Mouse (Mus musculus) MN1 (cell line): ENCODE measurements around the gene Dhps.
"Not testable (repeated sequence)": the region's sequence is repeated elsewhere in the genome, so short reads cannot be mapped to it uniquely, and the experiment has no call there.

Source experiments
- DNase-seq: peaks from one replicate; pipeline ENCODE4 v3.0.0-alpha.2; 2016; ENCODE audit warnings: low spot score

The Dhps gene

DNA sequence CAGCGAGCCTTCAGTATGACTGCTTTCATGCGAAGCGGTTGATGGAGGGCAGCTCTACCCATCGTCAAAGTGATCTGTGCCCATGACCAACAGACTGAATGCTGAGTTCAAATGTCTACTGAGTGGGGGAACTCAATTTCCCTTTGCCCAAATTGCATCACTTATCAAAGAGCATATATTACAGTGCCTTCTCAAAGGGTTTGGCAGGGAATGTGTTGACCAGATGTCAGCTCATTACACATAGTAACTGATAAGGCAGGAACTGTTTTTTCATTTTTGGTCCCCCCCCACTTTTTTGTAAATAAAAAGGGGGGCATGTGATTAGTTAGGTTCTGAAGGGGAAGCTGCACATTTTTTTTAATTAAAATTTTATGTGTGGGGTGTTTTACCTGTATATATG is 9.0 kb upstream of the Dhps start:
- no peak for DNase-seq

DNA sequence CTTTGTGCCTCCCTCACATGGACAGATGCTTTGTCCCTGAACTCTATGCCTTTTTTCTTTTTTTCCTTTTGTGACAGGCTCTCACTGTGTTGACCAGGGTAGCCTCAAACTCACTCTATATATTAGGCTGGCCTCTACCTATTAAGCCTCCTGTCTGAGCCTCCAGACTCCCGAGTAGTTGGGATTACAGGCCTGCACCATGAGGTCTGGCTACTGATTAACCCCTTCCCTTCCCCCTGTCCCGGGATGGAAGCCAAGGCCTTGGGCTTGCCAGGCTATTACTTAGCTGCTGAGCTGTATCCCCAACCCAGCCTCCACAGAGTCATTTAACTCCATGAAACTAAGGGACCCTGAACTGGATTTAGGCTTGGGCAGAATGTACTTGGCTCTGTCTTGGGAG is 6.3 kb upstream of the Dhps start:
- DNase-seq, result no peak

DNA sequence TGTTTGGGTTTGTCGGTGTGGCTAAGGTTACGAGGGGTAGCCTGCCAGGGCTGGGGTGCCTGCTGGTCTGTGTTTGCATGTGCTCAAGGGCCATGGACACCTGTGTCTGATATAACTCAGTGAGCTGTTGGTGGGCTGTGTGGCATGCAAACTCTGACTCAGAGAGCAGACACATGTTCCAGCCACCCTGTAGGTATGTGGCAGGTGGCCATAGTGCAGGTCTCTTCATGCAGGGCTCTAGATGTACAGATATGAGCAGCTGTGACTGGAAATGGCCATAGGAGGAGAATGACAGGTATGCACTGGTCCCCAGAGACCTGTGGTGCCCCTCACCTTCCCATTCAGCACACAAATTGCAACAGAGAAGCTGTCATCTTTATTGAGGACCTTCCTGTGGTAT is 4.4 kb upstream of the Dhps start:
- no peak for DNase-seq

DNA sequence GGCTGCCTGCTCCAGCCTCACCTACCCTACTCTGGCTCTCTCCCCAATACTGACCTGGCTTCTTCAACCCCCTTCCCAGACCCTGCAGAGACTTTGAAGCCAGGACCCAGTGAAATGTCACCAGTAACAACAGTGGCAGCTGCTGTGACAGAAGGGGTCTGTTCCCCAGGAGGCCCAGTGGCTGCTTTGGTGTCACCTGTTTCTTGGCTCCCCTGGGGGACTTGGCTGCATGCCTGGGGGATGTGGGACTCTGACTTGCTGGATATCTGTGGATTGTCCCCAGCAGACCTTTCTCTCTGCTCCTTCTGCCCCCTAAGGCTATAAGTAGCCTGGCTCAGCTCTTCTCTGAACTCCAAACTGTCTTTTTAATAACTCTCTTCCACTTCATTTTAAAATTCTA is 3.6 kb upstream of the Dhps start, which contains the start of gene Gm5741:
Gene Gm5741, minus strand, starts transcription at position 1 of the 400 bp plus-strand sequence.
- DNase-seq, result no peak

DNA sequence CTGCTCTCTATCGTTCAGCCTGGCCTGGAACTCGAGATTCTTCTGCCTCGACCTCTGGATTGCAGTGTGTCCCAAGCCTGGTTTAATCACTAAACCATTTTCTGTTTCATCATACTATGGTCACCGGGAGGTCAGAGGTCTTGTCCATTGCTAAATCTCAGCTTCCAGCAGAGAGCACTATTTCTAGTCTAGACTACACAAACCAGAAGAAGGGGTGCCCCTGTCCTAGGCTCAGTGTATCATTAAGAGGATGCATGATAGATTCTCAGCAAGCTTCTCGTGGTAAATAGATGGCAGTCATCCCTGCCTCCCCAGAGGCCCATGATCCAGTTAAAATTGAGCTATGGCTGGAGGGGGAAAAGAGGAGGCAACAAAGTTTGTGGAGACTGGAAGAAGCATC is 516 bp upstream of the Dhps start:
- DNase-seq, result peak; percentile 36

DNA sequence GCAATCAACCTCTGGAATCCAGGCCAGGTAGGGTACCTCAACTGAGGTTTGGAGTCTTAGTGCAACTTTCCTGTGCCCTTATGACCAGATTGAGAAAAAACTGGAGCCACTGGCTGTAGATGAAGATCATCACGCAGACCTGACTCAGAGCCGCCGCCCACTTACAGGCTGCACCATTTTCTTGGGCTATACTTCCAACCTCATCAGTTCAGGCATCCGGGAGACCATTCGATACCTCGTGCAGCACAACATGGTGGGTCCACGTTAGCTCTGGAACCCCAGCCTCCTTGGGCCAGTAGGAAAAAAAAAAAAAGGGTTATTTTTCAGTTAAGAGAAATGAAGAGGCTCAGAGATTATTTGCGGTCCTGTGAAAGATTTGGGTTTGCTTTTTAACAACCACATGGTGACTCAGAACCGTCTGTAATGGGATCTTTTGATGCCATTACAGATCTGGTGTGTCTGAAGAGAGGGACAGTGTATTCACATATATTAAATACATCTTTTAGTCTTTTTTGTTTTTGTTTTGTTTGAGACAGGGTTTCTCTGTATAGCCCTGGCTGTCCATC is 890 bp downstream of the Dhps start:
- DNase-seq, result no peak

DNA sequence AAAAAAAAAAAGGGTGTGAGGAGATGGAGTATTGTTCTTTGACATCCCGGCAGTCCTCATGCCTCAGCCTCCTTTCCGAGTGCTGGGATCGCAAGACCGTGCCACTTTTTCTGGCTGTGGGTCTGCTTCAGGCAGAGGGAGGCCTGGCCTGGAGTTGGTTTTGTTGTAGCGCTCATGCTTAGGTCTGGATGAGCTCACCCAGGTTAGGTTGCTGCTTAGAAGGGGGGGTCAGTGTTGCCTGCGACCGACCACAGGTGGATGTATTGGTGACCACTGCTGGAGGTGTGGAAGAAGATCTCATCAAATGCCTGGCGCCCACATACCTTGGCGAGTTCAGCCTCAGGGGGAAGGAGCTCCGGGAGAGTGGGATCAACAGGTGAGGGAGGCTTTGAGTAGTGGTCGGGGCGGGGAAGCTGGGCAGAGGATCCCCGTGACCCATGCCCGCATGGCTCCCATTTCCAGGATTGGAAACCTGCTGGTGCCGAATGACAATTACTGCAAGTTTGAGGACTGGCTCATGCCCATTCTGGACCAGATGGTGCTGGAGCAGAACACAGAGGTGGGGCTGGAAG is 1.6 kb downstream of the Dhps start:
- DNase-seq, result no peak

DNA sequence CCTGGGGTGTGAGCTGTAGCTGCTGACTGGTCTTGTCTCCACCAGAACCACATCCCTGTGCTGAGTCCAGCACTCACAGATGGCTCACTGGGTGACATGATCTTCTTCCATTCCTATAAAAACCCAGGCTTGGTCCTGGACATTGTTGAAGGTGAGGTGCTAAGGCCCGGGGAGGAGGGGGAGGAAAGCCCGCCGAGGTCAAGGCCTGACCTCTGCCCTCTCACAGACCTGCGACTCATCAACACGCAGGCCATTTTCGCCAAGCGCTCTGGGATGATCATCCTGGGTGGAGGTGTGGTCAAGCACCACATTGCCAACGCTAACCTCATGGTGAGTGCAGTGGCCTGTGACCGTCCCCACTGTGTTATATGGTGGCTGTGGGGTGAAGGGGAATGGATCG is 2.6 kb downstream of the Dhps start:
- no peak for DNase-seq

DNA sequence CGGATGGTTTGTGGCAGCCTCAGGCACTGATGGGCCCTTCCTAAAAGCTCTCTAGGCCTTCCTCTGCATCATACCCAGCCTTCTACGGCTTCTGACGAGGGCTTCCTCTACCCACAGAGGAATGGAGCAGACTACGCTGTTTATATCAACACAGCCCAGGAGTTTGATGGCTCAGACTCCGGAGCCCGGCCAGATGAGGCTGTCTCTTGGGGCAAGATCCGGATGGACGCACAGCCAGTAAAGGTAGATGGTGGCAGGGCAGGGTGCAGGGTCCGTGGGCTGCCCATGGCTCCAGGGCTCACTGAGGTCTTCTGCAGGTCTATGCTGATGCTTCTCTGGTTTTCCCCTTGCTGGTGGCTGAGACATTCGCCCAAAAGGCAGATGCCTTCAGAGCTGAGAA is 3.1 kb downstream of the Dhps start:
- no peak for DNase-seq

DNA sequence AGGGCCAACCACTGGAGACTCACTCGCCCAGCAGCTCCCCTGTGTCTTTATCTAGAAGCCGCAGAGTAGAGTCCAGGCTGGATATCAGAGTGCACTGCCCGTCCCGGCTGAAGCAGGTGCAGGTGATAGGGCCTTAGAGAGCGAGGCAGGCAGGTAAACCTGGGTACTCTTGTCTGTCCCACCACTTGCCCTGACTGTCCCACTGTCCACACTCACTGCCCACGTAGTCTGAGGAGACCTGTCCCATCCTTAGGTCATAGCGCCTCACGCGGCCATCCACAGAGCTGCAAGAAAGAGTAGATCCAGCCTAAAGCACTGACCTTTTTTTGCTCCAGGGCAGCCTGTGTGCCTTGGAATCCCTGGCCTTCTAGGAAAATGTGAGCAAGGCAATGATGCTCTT is 4.4 kb downstream of the Dhps start:
- DNase-seq, result no peak

DNA sequence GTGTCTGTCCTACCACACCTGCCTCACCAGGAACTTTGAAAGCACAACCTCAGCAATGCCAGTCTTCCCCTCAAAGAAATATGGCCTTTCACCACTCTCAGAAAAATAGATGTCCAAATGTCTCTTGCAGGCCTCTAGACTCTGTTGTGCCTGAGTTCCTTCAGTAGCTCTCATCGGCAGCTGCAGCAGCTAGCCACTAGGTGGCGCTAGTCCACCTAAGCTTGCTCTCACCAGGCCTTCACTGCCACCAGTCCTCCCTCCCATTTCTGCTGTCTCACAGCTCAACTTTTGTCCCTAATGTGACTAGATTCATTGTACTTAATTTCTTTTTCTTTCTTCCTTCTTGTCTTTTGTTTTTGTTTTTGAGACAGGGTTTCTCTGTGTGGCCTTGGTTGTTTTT is 5.4 kb downstream of the Dhps start:
- DNase-seq, result peak; percentile 90

DNA sequence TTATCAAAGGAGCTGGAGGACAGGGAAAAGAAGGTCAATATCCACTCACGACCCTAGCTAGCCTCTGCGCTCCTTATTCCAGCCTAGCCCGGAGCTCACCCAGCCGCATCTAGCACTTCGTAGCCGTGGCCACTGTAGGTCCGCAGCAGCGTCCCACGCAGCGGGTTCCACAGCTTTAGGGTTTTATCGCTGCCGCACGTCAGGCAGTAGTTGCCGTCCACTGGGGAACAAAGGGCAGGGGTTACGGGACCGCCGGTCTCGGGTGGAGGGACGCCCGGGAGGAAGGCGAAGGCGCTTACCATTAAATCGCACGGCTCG is 8.6 kb downstream of the Dhps start:
- peak; percentile 32 for DNase-seq

DNA sequence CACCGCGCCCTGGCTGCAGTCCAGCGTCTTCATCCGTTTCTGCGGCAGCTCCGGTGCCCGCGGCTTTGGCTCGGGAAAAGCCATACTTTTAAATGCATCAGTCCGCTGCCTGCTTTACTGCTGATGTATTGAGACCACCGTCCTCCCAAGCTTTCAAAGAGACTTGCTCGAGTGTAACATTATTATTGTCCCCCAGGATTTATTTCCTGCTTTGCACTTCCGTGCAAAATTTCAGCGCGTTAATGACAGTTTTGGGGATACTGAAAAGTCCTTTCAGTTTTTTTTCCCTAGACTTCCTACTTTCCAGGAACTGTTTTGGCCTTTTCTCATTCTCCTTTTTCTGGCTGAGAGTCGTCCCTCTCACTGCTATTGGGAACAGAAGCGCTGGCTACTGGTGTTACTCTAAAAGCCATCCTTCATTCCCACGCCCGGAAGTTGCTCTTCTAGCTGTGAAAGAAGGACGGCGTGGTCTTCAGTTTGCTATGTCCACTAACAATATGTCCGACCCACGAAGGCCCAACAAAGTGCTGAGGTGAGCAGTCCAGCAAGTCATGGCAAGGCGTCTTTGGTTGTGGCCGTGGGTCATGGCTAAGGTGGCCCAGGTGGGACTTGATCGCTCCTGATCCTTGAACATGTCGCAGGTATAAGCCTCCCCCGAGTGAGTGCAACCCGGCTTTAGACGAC is 9.1 kb downstream of the Dhps start, which contains the start of gene Wdr83os:
Gene Wdr83os, plus strand, starts transcription at position 209 of the 684 bp plus-strand sequence.
- peak; percentile 84 for DNase-seq

DNA sequence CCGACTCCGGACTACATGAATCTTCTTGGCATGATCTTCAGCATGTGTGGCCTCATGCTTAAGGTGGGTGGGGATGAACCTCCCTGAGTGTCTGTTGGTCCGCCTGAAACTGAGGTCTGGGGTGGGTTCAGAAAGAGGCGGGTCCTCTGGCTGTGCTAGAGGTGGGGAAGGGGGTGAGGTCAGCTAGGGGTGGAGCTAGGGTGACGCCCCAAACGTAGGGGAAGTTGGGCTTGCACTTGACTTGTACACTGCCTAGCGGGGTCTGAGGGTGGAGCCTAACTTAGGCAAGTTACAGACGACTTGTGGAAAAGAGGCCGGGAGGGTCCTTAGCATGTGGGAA is 9.6 kb downstream of the Dhps start, which contains the start of gene Wdr83:
Gene Wdr83, minus strand, starts transcription at position 91 of the 340 bp plus-strand sequence.
- DNase-seq, result peak; percentile 64

DNA sequence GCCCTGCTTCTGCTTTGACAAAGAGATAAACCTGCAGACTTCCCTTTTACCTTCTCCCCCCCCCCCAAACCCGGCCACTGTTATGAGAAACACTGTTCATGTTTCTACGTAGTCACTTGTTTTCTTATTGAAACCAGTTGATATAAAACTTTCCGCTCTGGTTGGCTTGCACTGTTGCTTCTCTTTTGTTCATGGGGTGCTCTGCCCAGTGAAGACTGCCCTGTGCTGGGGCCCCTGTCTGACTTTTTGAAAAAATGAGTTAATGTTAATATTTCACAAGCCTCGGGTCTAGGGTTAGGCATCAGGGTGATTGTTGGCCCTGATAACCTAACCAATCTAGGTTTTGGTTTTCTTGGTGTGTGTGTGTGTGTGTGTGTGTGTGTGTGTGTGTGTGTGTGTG is 10.6 kb downstream of the Dhps start:
- not testable (repeated sequence) for DNase-seq

DNA sequence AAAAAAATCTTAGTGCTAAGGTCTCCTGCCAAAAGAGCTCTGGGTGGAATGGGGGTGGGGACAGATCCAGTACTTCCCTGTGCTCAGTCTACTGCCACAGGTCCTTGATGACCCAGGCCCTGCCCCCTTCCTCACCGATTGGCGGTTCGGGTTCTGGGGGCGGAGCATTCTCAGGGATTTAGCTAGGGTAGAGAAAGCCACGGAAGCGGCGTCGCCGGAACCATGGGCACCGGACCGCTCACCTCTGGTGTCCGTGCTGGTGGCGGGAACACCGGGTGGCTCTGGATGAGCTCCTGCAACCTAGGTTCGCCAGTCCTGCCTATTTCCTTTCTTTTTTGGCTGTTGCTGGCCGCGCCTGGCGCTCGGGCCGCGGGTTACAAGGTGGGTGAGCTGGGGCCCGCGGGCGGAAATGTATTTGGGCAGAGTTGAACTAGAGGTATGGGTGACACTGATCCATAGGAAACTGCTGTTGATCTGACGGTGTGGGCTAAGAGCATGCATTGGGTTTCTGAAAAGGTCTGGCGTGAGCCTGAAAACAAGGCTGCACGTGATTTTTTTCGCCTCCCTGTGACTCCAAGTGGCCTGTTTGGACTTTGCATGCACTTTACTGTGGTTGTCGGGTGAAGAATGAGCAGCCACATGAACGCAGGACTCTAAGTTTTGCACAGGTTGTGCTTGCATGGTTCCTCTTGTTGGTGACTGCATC is 11.7 kb downstream of the Dhps start, which contains the start of gene Man2b1:
Gene Man2b1, plus strand, starts transcription at position 163 of the 706 bp plus-strand sequence.
- DNase-seq, result peak; percentile 80

DNA sequence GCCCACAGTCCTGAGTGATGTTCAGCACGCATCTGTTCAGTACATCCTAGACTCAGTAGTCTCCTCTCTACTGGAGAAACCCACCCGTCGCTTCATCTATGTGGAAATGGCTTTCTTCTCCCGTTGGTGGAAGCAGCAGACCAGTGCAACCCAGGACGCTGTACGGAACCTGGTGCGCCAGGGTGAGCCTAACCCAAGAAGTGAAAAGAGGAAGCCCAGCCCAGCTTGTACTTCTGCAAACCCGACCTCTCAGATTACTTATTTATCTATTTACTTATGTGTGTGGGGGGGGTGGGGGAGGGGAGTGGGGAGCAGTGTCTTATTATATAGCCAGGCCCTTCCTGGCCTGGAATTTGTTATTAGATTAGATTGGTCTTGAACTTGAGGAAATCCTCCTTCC is 13.1 kb downstream of the Dhps start:
- no peak for DNase-seq

DNA sequence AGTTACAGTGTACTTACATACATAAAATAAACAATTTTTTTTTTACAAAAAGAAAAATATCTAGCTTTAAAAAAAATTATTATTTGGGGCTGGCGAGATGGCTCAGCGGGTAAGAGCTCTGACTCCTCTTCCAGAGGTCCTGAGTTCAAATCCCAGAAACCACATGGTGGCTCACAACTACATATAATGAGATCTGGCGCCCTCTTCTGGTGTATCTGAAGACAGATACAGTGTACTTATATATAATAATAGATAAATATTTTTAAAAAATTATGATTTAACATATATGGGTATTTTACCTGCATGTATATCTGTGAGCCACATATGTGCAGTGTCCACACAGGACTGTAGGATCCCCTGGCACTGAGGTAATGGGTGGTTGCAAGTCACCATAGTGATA is 14.7 kb downstream of the Dhps start:
- no peak for DNase-seq

DNA sequence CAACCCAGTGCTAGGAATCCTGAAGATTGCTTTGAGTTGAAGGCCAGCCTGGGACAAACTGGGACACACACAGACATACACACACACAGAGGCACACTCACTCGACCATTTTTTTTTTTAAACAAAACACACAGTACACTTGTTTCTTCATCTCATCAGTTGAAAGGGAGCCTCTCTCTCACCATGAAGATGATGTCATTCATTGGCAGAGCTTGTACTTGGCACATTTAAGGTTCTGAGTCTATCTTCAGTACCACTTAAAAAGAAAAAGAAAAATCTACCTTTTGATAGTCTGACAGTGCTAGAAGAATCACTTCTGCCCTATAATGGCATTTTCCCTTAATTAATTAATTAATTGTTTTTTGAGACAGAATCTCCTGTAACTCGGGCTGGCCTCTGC is 17.2 kb downstream of the Dhps start:
- no peak for DNase-seq

DNA sequence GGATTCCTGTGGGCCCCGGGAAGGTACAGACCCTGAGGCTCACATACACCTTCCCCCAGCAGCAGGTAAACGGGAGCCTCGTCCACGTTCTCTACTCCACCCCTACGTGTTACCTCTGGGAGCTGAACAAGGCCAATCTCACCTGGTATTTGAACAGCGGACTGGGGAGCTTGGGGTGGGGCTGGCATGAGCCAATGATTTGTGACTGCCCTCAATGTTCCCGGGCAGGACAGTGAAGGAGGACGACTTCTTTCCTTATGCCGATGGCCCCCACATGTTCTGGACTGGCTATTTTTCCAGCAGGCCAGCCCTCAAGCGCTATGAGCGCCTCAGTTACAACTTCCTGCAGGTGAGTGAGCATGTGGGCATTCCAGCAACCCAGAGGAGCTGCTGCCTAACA is 19.3 kb downstream of the Dhps start:
- no peak for DNase-seq

DNA sequence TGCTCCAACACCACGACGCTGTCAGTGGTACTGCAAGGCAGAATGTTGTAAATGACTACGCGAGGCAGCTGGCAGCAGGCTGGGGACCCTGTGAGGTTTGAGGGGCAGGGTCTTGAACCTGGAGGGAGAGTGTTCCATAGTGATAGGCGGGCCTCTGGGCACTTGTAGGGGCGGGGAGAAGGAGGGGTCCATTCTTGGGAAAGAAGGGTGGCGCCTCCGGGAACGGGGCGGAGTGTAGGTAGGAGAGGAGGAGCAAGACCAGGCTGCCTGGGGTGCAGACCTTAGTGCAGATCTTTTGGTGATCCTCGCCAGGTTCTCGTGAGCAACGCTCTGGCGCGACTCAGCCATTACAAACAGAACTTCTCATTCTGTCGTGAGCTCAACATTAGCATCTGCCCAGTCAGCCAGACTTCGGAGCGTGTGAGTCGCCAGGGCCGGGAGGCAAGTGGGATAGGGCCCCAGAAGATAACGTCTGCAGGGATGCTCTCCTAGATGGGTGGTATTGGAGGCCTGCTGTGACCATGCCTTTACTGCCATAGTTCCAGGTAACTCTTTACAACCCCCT is 20.1 kb downstream of the Dhps start:
- no peak for DNase-seq

DNA sequence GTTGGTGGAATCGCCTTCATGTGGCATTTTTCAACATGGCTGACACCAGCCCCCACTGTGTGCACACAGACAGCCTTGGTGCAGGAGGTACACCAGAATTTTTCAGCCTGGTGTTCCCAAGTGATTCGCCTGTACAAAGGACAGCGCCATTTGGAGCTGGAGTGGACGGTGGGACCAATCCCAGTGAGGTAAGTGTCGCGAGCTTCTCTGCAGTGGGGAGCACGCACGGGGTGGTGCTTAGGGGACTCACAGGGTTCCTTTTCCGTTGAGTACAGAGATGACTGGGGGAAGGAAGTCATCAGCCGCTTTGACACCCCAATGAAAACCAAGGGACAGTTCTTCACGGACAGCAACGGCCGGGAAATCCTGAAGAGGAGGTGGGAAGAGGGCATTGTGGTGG is 23.5 kb downstream of the Dhps start:
- DNase-seq, result no peak

DNA sequence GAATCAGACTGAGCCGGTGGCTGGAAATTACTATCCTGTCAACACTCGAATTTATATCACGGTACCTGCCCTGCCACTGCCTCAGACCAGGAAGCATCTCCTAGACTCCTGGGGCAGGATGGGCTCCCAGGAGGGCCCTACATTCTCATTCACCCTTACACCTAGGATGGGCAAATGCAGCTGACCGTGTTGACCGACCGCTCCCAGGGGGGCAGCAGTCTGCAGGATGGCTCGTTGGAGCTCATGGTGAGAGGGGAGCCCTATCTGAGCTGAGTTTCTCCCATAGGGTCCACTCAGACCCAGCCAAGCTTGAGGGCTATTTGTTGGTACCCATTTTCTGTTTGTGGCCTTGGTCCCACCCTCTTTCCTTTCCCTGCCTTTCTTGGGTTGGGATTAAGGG is 24.0 kb downstream of the Dhps start:
- no peak for DNase-seq
